Comparison of ENCODE assay signal across 8 mouse cellular contexts in the genomic region with DNA sequence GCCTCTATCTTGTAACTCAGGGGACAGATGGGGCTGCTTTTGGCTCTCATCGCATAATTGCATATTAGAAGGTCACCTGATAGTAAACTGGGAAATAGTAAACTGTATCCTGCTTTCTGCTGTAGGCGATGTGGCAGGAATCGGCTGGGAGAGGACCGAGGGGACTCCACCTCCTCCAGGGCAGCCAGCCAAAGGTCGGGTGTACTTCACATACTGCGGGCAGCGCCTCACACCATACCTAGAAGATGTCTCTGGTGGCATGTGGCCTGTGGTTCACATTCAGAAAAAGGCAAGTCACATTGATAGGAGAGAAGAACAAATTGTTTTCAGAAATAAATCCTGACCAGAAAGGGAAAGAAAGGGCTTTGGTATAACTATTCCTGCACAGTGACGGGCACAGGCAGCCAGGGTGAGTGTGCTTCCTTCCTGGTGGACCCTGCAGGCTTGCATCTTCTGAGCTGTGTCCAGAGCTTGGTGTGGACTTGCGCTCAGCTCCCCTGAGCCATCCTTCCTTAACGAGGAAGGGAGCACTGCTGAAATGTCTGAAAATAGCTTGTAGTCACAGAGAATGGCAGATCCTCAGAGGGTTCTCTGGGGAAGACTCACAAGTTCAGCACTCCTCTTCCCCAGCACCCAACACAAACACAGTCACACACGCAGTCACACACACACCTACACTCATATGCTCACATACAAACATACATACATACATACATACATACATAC. TPM values are rescaled to one million over a fixed set of nuclear protein-coding genes. Genes with fewer than 3 reads are reported as not detected.
DNase-seq lines count a peak whose midpoint lies in the region; ATAC-seq and TF ChIP-seq lines count a peak whose summit lies in the region.

No protein-coding gene starts in this region.

- H3K4me1 ChIP-seq in ES-E14 (ENCODE audit: control insufficient read depth in 2 of 2, insufficient read depth in 2 of 2, low read length in 2 of 2, poor library complexity in 1 of 2) = peaks cover 0 to 7% of the 10 kb centered on the region in 2 experiments; a peak in 2 of 4 replicates
- no peaks in the 10 kb centered on the region for H3K4me1 ChIP-seq in heart, embryonic 14.5 days (ENCODE audit: control insufficient read depth in 2 of 2, insufficient read depth in 2 of 2, low read length in 2 of 2)
- no peaks in the 10 kb centered on the region for H3K4me1 ChIP-seq in kidney, postnatal 0 days (replicated peaks; ENCODE audit: insufficient read depth, low read length)

- H3K9ac ChIP-seq in ES-E14 (ENCODE audit: insufficient read depth, low read depth, low read length, poor library complexity, severe bottlenecking) = 0 out of 2 replicates have a peak overlapping the region, but pooled peaks have one; percentile 7
- peak overlapping the region; percentile 57 for H3K9ac ChIP-seq in heart, embryonic 14.5 days (ENCODE audit: low read length)
- peak overlapping the region; percentile 51; the same call in 1 of the 2 replicates for H3K9ac ChIP-seq in kidney, postnatal 0 days (ENCODE audit: low read depth, low read length)

- peaks cover 30% of the 10 kb centered on the region for H3K36me3 ChIP-seq in C2C12 (ENCODE audit: control insufficient read depth, insufficient read depth)
- H3K36me3 ChIP-seq in ES-E14 (ENCODE audit: control insufficient read depth, insufficient read depth, low read length, poor library complexity, severe bottlenecking) = peaks cover 34% of the 10 kb centered on the region
- peaks cover 88% of the 10 kb centered on the region for H3K36me3 ChIP-seq in heart, embryonic 14.5 days (ENCODE audit: control insufficient read depth, insufficient read depth, low read length)
- peaks cover 61% of the 10 kb centered on the region for H3K36me3 ChIP-seq in kidney, postnatal 0 days (ENCODE audit: insufficient read depth, low read length)

- in situ Hi-C loops in ES-E14 (cut with MboI; ENCODE audit: low sequenced_read_pairs in 2 of 2, unreplicated experiment in 2 of 2) = no loop called here

- no peaks in the 10 kb centered on the region for H3K79me2 ChIP-seq in C2C12 (ENCODE audit: control insufficient read depth, insufficient read depth)

- ATAC-seq in heart, embryonic 14.5 days (ENCODE audit: insufficient number of reproducible peaks, insufficient read depth, low FRiP score, low read depth) = no peak
- ATAC-seq in kidney, postnatal 0 days (replicated peaks; ENCODE audit: low FRiP score, low read depth) = no peak
- no peak for ATAC-seq in megakaryocyte-erythroid progenitor cell, adult 5-6 weeks (replicated peaks; ENCODE audit: low FRiP score, low TSS enrichment, poor library complexity, severe bottlenecking)

- no peaks in the 10 kb centered on the region for H3K79me3 ChIP-seq in C2C12 (ENCODE audit: low read depth)

- H3K9me3 ChIP-seq in ES-E14 (ENCODE audit: control insufficient read depth, insufficient read depth, low read depth, low read length) = no peaks in the 10 kb centered on the region
- H3K9me3 ChIP-seq in heart, embryonic 14.5 days (ENCODE audit: control insufficient read depth, low read length) = no peaks in the 10 kb centered on the region
- H3K9me3 ChIP-seq in kidney, postnatal 0 days (replicated peaks; ENCODE audit: low read length) = no peaks in the 10 kb centered on the region

- H3K27me3 ChIP-seq in C2C12 (ENCODE audit: control insufficient read depth, insufficient read depth, insufficient read length) = no peaks in the 10 kb centered on the region
- H3K27me3 ChIP-seq in heart, embryonic 14.5 days (ENCODE audit: control insufficient read depth, insufficient read depth, low read length) = no peaks in the 10 kb centered on the region
- H3K27me3 ChIP-seq in kidney, postnatal 0 days (ENCODE audit: insufficient read depth, low read length) = no peaks in the 10 kb centered on the region

- TF ChIP-seq CTCF in C2C12 (IDR thresholded peaks at IDR 0.05; ENCODE audit: control insufficient read depth, insufficient read depth, insufficient read length) = no peak
- TF ChIP-seq CTCF in kidney, postnatal 0 days (IDR thresholded peaks at IDR 0.05; ENCODE audit: low read depth) = no peak

- H3K27ac ChIP-seq in ES-E14 (ENCODE audit: insufficient read depth, low read depth, low read length, poor library complexity, severe bottlenecking) = no peak overlapping the region
- peak overlapping the region; percentile 59 to 64 for H3K27ac ChIP-seq in heart, embryonic 14.5 days (replicated peaks in 1 of 2; ENCODE audit: control insufficient read depth in 1 of 2, insufficient read depth in 1 of 2, low read depth in 2 of 2, low read length in 2 of 2)
- H3K27ac ChIP-seq in kidney, postnatal 0 days = peak overlapping the region; percentile 77

- H3ac ChIP-seq in C2C12 (ENCODE audit: control insufficient read depth, insufficient read length, low read depth) = peak overlapping the region; percentile 0

- H3K4me3 ChIP-seq in C2C12 (ENCODE audit: insufficient read depth, poor library complexity, severe bottlenecking) = peak overlapping the region; percentile 23
- H3K4me3 ChIP-seq in ES-E14 (ENCODE audit: insufficient read depth in 1 of 2, low read depth in 1 of 2, low read length in 2 of 2, poor library complexity in 1 of 2, severe bottlenecking in 1 of 2) = peak overlapping the region; percentile 30 to 33; a peak in 1 of 4 replicates
- H3K4me3 ChIP-seq in heart, embryonic 14.5 days (ENCODE audit: control insufficient read depth in 1 of 2, insufficient read depth in 1 of 2, low read depth in 1 of 2, low read length in 2 of 2) = peak overlapping the region; percentile 25 to 36
- peak overlapping the region; percentile 26 for H3K4me3 ChIP-seq in kidney, postnatal 0 days (replicated peaks; ENCODE audit: low read depth, low read length)

- peak overlapping the region; percentile 55 for H3K4me2 ChIP-seq in heart, embryonic 14.5 days (ENCODE audit: low read length)
- peak overlapping the region; percentile 48 for H3K4me2 ChIP-seq in kidney, postnatal 0 days (ENCODE audit: low read length)

- no peak for DNase-seq in ES-E14 (ENCODE audit: low read depth, low spot score)
- DNase-seq in kidney, postnatal 0 days (ENCODE audit: low spot score) = peak; percentile 24
- DNase-seq in lung, postnatal 4 days = peak; percentile 33 to 63
- no peak for DNase-seq in gastrocnemius, postnatal 25 days
- no peak for DNase-seq in urinary bladder, postnatal 4 days (ENCODE audit: low spot score in 2 of 2)

- 70% methylated on average over 11 of the region's 11 CpGs for WGBS in heart, embryonic 14.5 days
- 68% methylated on average over 11 of the region's 11 CpGs for WGBS in kidney, postnatal 0 days

TF ChIP-seq in C2C12, 6 proteins besides CTCF, POLR2A, EP300 and RAD21:
- TF ChIP-seq MYOG (IDR thresholded peaks at IDR 0.05; ENCODE audit: control insufficient read depth, extremely low read depth, insufficient read length) = no peak
- TF ChIP-seq MYOD1 (IDR thresholded peaks at IDR 0.05; ENCODE audit: control insufficient read depth, insufficient read length, low read depth) = no peak
- TF ChIP-seq USF1 (IDR thresholded peaks at IDR 0.05; ENCODE audit: low read depth) = no peak
- no peak for TF ChIP-seq FOSL1 (IDR thresholded peaks at IDR 0.05; ENCODE audit: insufficient read depth, low read length, poor library complexity, severe bottlenecking)
- TF ChIP-seq CEBPB (IDR thresholded peaks at IDR 0.05; ENCODE audit: low read depth) = no peak
- TF ChIP-seq MAX (IDR thresholded peaks at IDR 0.05) = no peak
TF ChIP-seq in C2C12: peak in this region for 0.

TF ChIP-seq in ES-E14, 5 proteins besides CTCF, POLR2A, EP300 and RAD21:
- no peak for TF ChIP-seq MAFK (IDR thresholded peaks at IDR 0.05; ENCODE audit: insufficient read depth, low read depth, low read length)
- no peak for TF ChIP-seq ZC3H11A (IDR thresholded peaks at IDR 0.05; ENCODE audit: borderline replicate concordance, low read depth, low read length)
- no peak for TF ChIP-seq CHD2 (IDR thresholded peaks at IDR 0.05; ENCODE audit: low read depth, low read length)
- TF ChIP-seq ZNF384 (IDR thresholded peaks at IDR 0.05; ENCODE audit: low read depth, low read length) = no peak
- no peak for TF ChIP-seq HCFC1 (IDR thresholded peaks at IDR 0.05; ENCODE audit: borderline replicate concordance, insufficient read depth, low read length)

RNA-seq across cellular contexts. Expression of a gene that starts 55.9 kb away (rescaled TPM):
- polyA plus RNA-seq in C2C12 (2012; fragmentation: generic; extraction: Trizol) = 19.2 TPM
- 13.8 and 15.6 TPM in 2 replicates for total RNA-seq in ES-E14 (2012; rRNA removed)
- 70.7 and 71.3 TPM in 2 replicates for polyA plus RNA-seq in heart, embryonic 14.5 days (2014; fragmentation: Nextera tagmentation; extraction: Ambion mirVana)
- polyA plus RNA-seq in kidney, postnatal 0 days (2015; fragmentation: Nextera tagmentation; extraction: Ambion mirVana) = 47.3 and 54.6 TPM in 2 replicates
- 10 to 100 TPM; 29.2 to 33.2 TPM for total RNA-seq in gastrocnemius, postnatal 25 days (2021)
- 41.4 and 52.5 TPM in 2 replicates for total RNA-seq in megakaryocyte-erythroid progenitor cell, adult 5-6 weeks (2014; fragmentation: Nextera tagmentation)
- 15.5 and 39.2 TPM in 2 replicates for total RNA-seq in megakaryocyte-erythroid progenitor cell, adult 5-6 weeks (2017)

Comparison
In these comparisons a context has a peak if more than half of its experiments do, and no peak if none do; other contexts are left out.
1. DNase-seq: peak in kidney, postnatal 0 days (single experiment) and lung, postnatal 4 days (2 of 2); none in ES-E14 (single experiment), gastrocnemius, postnatal 25 days (single experiment) and urinary bladder, postnatal 4 days (0 of 2).
2. H3K9ac ChIP-seq: peak in every context shown above with its lines; median percentile 57 in heart, embryonic 14.5 days; 51 in kidney, postnatal 0 days; 7 in ES-E14.
3. Peak in every context shown above with its lines, with median percentiles within 50 percentile points of each other: H3K4me3 ChIP-seq.